Mouse (Mus musculus): ENCODE data around the gene Ggn.
"Not testable (repeated sequence)": the region's sequence is repeated elsewhere in the genome, so short reads cannot be mapped to it uniquely, and the experiment has no call there.

Ggn gene

GRCm38 (mm10) chr7:29212775-29213560, 43.0 kb downstream of the Ggn start:
- DNase-seq (ENCODE audit: low spot score): not testable (repeated sequence)

DNA sequence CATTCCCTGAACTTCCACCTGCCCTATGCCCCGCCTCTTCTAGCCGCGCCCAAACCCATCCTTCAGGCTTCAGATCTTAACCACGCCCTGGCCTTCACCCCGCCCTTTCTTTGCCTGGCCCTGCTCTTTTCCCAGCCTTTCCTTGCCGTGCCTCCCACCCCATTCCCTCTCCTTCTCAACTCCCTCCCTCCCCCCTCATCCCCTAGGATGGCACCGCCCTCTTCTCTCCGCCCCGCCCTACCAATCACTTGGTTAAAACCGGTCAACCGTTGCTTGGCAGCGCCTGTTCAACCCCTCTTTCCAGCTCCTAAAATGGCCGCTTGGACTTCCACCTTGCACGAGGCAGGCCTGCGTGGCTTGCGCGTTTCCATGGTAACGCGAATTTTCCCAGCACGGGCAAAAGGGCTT, 43.7 kb downstream of the Ggn start, which contains the start of gene Catsperg1:
Gene Catsperg1, minus strand, starts transcription at position 361 of the 408 bp plus-strand sequence.
- no peak for DNase-seq (ENCODE audit: low spot score)

GRCm38 (mm10) chr7:29214236-29214635, 44.2 kb downstream of the Ggn start:
- no peak for DNase-seq (ENCODE audit: low spot score)

GRCm38 (mm10) chr7:29214846-29215245, 44.8 kb downstream of the Ggn start:
- no peak for DNase-seq (ENCODE audit: low spot score)
